Mouse (Mus musculus): ENCODE measurements around the gene Hes2. TPM values are rescaled to one million over a fixed set of nuclear protein-coding genes. Genes with fewer than 3 reads are reported as not detected.

Gene Hes2
- total RNA-seq, 1 experiment from 2014 or later, result not detected

DNA sequence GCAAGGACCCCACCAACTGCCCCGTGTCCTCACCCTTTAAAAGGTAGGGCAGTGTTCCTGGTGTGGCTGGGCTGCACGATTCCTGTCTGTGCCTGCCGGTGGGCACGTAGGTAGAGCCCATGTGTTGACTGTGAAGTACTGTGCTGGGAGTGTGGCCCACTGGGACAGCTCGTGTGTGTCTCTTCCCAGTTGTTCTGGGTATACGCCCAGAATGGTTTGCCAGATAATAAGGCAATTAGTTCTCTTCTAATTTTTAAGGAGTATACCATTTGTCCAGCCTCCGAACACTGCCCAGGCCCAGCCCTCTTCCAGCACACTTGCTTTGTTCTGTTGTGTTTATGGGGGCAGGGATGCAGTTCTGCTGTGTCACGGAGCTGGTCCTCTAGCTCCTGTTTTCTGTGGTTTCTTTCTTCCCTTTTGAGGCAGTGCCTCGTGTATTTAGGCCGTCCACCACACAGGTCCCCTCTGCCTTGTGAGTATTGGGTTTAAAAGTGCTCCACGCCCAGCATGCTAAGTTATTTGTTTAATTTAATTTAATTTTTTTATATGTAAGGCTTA, 31.5 kb downstream of the Hes2 start:
- peak; percentile 76 to 79 for ATAC-seq (replicated peaks in 1 of 2; ENCODE audit: insufficient read depth in 1 of 2, low FRiP score in 2 of 2, low TSS enrichment in 1 of 2, low read depth in 1 of 2, poor library complexity in 2 of 2, severe bottlenecking in 2 of 2)

DNA sequence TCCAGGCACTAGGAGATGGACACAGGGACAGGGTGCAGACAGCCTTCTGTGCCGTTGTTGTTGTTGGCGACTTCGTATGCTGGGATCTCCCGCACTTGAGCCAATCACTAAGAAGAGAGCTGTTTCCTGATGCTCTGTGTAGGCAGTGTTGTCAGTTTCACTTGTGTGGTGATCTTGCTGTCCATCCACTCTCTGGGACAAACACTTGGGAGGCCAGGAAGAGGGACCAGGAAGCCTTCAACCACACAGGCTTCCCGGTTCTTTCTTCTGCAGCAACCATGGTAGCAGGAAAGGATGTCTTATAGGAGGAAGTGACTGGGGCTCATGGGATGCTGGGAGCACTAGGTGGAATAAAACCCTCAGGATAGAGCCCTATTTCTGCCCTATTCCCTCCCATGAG, 32.0 kb downstream of the Hes2 start:
- ATAC-seq (replicated peaks in 1 of 2; ENCODE audit: insufficient read depth in 1 of 2, low FRiP score in 2 of 2, low TSS enrichment in 1 of 2, low read depth in 1 of 2, poor library complexity in 2 of 2, severe bottlenecking in 2 of 2), result 0 out of 4 replicates have a peak, but pooled peaks of 1 of the 2 experiments have one; percentile 25

DNA sequence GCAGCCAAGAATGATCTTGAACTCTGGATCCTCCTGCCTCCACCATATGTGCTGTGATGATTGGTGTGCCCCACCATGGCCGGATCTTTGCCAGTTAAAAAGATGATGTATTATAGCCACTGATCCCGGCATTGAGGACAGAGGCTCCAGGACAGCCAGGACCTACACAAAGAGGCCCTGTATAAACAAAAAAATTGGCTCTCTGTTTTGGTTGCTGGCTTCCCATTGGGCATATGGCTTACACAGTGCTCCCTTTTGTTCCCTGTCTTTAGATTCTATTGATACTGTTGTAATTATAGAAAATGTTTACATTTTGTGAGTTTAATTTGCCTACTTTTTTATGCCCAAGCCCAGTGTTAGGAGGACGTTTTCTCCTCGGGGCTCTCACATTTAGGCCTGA, 33.9 kb downstream of the Hes2 start:
- no peak for ATAC-seq (replicated peaks in 1 of 2; ENCODE audit: insufficient read depth in 1 of 2, low FRiP score in 2 of 2, low TSS enrichment in 1 of 2, low read depth in 1 of 2, poor library complexity in 2 of 2, severe bottlenecking in 2 of 2)

DNA sequence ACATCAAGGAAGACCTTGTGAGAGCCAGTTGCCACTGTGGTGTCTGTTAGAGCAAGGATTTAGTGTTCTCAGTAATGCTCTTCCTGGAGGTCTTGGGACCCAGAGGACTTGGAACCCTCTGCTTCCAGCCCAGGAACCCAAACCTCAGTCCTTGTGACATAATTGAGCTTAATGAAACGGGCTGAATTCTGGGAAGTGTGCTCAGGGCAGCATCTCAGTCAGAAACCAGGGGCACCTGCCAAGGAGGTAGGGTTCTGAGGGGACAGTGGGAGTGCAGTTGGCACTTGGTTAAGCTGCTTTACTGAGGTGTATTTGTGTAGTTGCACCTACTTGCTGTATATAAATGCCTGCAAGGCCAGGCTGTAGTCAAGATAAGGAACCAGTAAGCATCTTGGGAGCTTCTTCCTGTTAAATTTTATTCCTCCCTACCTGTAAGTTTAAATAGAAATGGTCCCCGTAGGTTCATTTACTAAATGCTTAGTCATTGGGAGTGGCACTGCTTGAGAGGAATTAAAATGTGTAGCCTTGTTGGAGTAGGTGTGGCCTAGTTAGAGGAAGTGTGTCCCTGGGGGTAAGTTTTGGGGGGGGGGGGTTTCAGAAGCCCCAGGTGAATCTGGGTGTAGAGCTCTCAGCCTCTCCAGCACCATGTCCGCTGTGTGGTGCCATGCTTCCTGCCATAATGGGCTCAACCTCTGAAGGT, 36.0 kb downstream of the Hes2 start:
- ATAC-seq (replicated peaks in 1 of 2; ENCODE audit: insufficient read depth in 1 of 2, low FRiP score in 2 of 2, low TSS enrichment in 1 of 2, low read depth in 1 of 2, poor library complexity in 2 of 2, severe bottlenecking in 2 of 2), result no peak

DNA sequence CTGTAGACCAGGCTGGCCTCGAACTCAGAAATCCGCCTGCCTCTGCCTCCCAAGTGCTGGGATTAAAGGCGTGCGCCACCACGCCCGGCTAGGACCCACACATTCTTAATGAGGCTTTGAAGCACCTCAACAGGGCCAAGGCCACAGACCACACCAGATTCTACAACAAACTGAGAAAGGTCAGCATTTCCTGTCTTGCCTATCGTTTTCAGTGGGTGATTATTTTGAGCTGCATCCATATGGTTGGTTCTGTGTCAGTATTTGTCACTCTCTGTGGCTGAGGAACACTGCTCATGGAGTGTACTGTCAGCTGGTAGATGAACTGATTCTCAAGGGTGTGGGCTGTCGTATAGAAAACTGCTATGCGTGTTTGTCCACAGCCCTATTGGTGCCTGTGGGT, 37.6 kb downstream of the Hes2 start:
- no peak for ATAC-seq (replicated peaks in 1 of 2; ENCODE audit: insufficient read depth in 1 of 2, low FRiP score in 2 of 2, low TSS enrichment in 1 of 2, low read depth in 1 of 2, poor library complexity in 2 of 2, severe bottlenecking in 2 of 2)

DNA sequence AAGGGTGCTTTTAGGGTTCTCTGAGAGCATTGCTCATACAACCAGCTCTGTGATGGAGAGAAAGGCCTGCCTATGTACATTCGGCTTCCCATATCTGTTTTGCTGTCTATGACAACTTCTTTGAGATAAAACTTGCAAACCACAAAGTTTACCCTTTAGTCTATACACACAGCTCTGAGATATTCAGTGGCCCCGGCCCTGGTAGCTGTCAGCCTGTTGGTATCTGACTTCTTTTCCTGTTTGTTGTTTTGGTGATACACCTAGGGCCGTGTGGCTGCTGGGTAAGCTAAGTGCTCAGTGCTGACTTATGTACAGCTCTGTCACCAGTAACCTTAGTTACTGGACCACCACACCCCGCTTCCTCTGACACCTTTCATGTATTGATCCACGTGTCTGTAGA, 38.9 kb downstream of the Hes2 start:
- ATAC-seq (replicated peaks in 1 of 2; ENCODE audit: insufficient read depth in 1 of 2, low FRiP score in 2 of 2, low TSS enrichment in 1 of 2, low read depth in 1 of 2, poor library complexity in 2 of 2, severe bottlenecking in 2 of 2), result no peak

DNA sequence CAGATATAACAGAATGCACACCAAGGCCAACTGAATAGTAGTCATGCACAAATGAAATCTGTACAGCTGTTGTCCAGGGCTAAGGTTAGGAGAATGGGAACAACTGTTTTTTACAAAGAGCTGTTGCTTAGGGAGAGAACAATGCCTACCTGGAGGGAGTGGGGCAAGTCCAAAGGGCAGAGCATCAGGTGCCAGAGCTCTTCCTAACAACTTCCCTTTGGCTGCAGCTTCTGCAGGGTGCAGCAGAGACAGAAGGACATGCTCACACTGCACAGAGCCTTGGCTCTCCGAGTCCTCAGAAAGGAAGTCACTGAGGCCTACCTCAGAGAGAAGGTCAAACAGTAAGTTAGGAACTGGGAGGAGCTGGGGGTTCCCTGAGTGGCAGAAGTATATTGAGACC, 41.0 kb downstream of the Hes2 start:
- no peak for ATAC-seq (replicated peaks in 1 of 2; ENCODE audit: insufficient read depth in 1 of 2, low FRiP score in 2 of 2, low TSS enrichment in 1 of 2, low read depth in 1 of 2, poor library complexity in 2 of 2, severe bottlenecking in 2 of 2)

DNA sequence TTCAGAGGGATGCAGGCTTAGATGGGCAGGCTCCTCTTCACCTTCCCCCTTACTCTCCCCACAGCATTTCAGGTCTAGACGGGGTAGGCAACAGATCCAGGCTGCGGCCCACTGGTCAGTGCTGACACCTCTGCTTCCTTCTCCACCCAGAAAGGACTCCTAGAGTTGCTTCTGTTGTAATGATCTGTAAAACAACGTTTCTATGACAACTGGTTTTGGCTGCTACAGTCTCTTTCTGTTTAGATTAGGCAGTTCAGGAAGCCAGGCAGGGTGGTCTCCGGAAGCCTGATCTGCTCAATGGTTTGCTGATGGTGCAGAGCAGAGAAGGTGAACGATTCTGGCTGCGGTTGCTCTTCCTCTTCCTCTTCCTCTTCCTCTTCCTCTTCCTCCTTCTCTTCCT, 42.8 kb downstream of the Hes2 start:
- ATAC-seq (replicated peaks in 1 of 2; ENCODE audit: insufficient read depth in 1 of 2, low FRiP score in 2 of 2, low TSS enrichment in 1 of 2, low read depth in 1 of 2, poor library complexity in 2 of 2, severe bottlenecking in 2 of 2), result peak; percentile 84 to 89

DNA sequence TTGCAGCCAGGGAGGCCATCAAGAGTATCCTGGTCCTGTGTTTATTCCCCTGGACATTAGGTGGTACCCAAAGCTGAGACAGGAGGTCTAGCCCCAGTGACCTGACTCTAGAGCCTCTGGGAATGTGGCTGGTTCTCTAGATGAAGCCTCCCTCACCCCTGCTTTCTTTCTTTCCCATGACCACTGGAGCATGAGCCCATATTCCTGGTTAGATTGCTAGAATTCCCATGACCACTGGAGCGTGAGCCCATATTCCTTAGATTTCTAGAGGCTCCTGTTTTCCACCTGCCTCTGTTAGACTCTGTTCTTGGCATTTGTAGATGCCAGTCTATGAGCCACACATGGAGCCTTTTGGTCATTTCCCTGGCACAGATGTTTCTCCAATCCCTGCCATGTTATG, 43.8 kb downstream of the Hes2 start:
- no peak for ATAC-seq (replicated peaks in 1 of 2; ENCODE audit: insufficient read depth in 1 of 2, low FRiP score in 2 of 2, low TSS enrichment in 1 of 2, low read depth in 1 of 2, poor library complexity in 2 of 2, severe bottlenecking in 2 of 2)

DNA sequence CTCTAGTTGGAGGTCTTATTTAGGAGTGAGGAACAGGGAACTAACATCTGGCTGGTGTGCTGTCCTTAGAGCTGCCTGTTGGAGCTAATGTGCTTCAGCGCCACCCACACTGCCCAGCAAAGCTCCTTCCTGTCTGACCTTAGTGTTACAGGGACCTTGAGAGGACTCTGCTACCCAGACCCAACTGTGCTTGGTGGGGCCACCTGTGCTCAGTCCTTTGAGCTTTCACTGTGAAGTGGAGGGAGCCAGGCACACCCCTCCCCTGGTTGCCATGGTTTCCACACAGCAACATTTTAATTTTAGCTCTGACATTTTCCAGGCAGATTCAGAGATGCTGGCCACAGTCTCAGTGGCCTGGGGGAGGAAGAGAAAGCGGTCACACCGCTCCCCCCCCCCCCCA, 44.2 kb downstream of the Hes2 start:
- ATAC-seq (replicated peaks in 1 of 2; ENCODE audit: insufficient read depth in 1 of 2, low FRiP score in 2 of 2, low TSS enrichment in 1 of 2, low read depth in 1 of 2, poor library complexity in 2 of 2, severe bottlenecking in 2 of 2), result peak in 1 of 2 experiments; percentile 2; a peak in 1 of 4 replicates

DNA sequence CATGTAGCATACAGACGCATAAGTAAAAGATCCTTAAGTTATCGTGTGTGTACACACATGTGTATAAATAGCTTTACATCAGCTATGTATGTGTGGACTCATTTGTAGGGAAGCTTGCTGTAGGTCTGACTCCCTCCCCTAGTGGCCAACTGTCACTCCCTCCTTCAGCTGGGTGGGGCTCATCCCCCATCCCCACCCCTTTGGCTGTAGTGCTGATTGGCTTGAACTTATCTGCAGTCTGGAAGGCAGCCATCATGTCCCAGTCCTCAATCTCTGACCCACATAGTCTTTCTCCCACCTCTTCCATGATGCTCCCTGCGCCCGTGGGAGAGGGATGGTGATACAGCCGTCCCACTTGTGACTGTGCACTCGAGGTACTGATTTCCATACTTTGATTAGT, 46.0 kb downstream of the Hes2 start:
- no peak for ATAC-seq (replicated peaks in 1 of 2; ENCODE audit: insufficient read depth in 1 of 2, low FRiP score in 2 of 2, low TSS enrichment in 1 of 2, low read depth in 1 of 2, poor library complexity in 2 of 2, severe bottlenecking in 2 of 2)

DNA sequence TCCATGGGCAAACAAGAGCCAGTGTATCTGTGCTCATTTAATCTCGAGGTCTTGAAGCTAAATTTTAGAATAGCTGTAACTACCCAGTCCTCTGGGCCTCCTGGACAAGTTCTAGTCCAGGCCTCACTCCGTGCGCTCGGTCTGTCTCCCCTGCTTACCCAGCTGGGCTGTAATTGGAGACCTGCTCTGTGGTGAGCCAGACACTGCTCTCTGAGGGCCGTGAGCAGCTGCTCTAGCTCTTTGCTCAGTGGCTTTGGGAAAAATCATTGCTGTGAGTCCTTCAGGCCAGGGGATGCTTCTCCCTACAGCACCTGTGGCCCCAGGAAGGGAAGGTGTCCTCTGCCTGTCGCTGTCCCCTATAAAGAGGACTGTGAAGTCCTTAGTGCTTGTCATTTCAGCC, 47.5 kb downstream of the Hes2 start:
- no peak for ATAC-seq (replicated peaks in 1 of 2; ENCODE audit: insufficient read depth in 1 of 2, low FRiP score in 2 of 2, low TSS enrichment in 1 of 2, low read depth in 1 of 2, poor library complexity in 2 of 2, severe bottlenecking in 2 of 2)

DNA sequence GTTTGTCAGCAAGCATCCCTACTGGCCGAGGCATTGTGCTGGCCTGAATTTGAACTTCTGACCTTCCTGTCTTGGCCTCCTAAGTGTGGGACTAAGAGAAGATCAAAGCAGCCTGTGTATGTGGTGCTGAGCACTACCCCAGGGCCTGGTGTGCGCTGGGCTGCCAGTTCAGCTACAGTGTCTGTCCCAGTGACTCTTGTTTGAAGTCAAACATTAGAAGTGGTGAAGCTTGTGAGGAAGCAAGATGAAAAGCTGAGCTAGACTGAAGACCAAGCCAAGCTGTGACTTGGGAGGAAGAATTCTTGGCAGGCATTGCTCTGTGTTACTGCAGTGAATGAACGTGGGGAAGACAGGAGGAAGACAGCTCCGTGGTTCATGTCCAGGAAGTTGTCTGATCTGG, 51.0 kb downstream of the Hes2 start:
- no peak for ATAC-seq (replicated peaks in 1 of 2; ENCODE audit: insufficient read depth in 1 of 2, low FRiP score in 2 of 2, low TSS enrichment in 1 of 2, low read depth in 1 of 2, poor library complexity in 2 of 2, severe bottlenecking in 2 of 2)

Other genes starting within 250 kb of the Hes2 start
- gene Dnajc11, start 225.2 kb upstream of the Hes2 start, total RNA-seq (2017), result 47.3 and 83.1 TPM in 2 replicates
- 13.5 and 14.5 TPM in 2 replicates for gene Thap3, start 169.9 kb upstream of the Hes2 start, total RNA-seq (2017)
- gene Phf13, start 162.6 kb upstream of the Hes2 start, total RNA-seq (2017), result 6.2 and 6.4 TPM in 2 replicates
- gene Klhl21, start 150.1 kb upstream of the Hes2 start, total RNA-seq (2017), result 7.4 and 9.3 TPM in 2 replicates
- gene Zbtb48, start 131.2 kb upstream of the Hes2 start, total RNA-seq (2017), result 9.0 and 11.2 TPM in 2 replicates
- gene Tas1r1, start 120.3 kb upstream of the Hes2 start, total RNA-seq (2017), result 1.5 and 4.8 TPM in 2 replicates
- 24.8 and 27.0 TPM in 2 replicates for gene Nol9, start 119.5 kb upstream of the Hes2 start, total RNA-seq (2017)
- gene Plekhg5, start 86.4 kb upstream of the Hes2 start, total RNA-seq (2017), result 3.8 and 3.9 TPM in 2 replicates
- 0.69 and 1.1 TPM in 2 replicates for gene Tnfrsf25, start 42.9 kb upstream of the Hes2 start, total RNA-seq (2017)
- gene Espn, start 6.5 kb upstream of the Hes2 start, total RNA-seq (2017), result 0.89 and 1.6 TPM in 2 replicates
- 66.4 and 72.7 TPM in 2 replicates for gene Acot7, start 19.3 kb downstream of the Hes2 start, total RNA-seq (2017)
- not detected in 2 replicates for gene Gpr153, start 115.4 kb downstream of the Hes2 start, total RNA-seq (2017)
- not detected in 2 replicates for gene Hes3, start 132.8 kb downstream of the Hes2 start, total RNA-seq (2017)
- 16.8 and 19.4 TPM in 2 replicates for gene Icmt, start 138.4 kb downstream of the Hes2 start, total RNA-seq (2017)
- 0.35 TPM in 1 of 2 replicates, not detected in the other for gene Rnf207, start 160.1 kb downstream of the Hes2 start, total RNA-seq (2017)
- 2,451 and 4,877 TPM in 2 replicates for gene Rpl22, start 166.9 kb downstream of the Hes2 start, total RNA-seq (2017)
- gene Chd5, start 179.8 kb downstream of the Hes2 start, total RNA-seq (2017), result 0.20 TPM in 1 of 2 replicates, not detected in the other